Mouse (Mus musculus): ENCODE measurements around the gene Mdn1.

The Mdn1 gene

DNA sequence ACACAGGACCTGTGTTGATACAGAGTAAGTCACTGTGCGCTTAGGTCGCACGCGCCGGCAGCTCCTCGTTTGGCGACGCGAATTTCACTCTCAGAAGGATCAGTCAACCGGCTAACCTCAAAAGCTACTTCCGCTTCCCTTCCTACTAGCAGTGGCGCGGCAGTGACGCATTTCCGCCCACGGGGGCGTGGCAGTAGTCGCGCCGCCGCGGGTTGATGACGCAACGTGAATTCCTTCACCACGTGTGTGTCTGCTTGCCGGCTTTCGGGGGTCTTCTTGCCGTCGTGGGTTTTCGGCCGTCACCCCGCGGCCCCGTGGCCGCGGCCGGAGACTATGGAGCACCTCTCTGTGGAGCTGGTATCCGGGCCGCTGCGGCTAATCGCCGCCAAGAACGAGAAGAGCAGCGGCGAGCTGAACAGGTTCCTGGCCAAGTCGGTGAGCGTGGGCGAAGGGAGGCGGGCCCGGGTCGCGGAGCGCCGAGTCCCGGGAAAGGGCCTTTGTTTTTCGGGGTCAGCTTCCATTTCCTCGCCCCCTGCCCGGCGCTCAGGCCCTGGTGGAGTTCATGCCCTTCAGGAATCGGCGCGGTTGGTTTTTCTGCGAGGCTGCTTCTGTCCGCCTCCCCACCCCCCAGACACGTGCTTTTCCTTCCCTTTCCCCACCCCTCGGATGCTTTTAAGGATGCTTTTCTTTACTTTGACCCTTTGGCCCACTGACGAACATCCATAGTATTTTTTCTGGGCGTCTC is at the start of gene Mdn1:
Gene Mdn1, plus strand, starts transcription at position 202 of the 745 bp plus-strand sequence.
- peak; percentile 88 for DNase-seq (ENCODE audit: low read depth, low spot score)

DNA sequence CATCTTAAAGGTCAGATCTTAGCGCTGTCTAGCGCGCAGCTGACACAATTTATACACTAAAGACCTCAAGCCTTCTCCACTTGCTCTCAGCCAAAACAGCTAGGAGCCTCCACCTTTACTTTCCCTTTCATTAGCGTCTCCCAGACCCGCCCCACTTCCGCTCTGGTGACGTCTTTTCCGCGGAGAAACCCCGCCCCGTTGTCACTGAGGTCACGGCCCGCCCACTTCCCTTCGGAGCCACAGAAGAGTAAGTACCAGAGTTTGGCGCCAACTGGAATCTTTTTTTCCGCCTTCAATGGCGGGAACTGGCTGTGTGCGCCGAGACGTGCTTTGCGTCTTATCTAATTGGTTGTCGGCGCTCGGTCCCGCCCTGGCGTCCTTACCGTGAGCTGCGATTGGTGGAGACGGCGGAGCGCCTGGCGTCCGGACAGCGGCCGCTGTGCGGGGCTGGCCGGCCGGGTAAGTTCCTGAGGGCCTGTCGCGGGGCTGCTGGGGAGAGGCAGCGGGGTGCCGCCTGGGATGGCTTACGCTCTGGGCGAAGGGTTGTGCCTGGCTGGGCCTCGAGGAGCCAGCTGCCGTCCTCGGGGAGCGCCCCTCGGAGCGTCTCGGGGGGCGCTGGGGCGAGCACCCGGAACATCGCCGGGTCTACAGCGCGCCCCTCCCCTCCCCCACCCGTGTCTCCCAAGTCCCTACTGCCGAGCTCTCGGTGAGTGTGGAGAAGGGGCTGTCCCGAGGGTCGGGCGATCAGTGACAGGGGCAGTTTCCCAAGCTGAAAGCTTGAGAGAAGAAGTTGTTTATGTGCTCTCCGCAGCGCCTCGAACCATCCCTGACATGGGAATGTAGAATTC is 41.7 kb upstream of the Mdn1 start, which contains the start of gene Casp8ap2:
Gene Casp8ap2, plus strand, starts transcription at position 418 of the 848 bp plus-strand sequence.
- peak; percentile 96 for DNase-seq (ENCODE audit: low read depth, low spot score)

DNA sequence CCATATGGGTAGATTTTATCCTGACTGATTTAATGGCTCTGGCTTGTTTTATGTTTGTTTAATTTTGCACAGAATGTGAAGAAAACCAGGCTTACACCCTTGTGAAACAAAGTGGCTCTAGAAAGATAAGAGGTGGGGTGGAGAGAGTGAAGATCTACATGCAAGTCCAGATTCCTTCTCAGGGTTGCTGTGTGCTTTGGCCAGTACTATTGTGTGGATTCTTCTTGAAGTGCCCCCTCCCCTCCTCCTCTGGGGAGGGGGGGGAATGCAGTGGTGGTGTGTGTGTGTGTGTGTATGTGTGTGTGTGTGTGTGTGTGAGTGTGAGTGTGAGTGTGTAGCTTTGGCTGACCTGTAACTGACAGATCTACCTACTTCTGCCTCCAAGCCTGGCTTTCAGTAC is 35.3 kb upstream of the Mdn1 start:
- DNase-seq (ENCODE audit: low read depth, low spot score), result no peak

DNA sequence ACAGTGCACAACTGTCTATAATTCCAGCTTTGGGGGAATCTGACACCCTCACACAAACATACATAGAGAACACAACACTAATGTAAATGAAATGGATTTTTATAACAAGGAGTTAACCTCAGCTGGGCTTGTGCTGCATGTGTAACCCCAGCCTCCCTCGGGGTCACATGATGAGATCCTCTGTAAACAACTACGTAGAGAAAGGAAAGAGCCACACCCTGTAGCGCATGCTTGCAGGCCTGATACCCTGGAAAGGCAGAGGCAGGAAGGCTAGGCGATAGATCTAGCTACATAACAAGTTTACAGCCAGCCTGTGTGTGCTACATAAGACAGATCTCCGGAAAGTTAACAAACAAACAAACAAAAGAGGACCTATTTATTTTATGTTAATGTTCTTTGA is 5.2 kb upstream of the Mdn1 start:
- DNase-seq (ENCODE audit: low read depth, low spot score), result no peak

DNA sequence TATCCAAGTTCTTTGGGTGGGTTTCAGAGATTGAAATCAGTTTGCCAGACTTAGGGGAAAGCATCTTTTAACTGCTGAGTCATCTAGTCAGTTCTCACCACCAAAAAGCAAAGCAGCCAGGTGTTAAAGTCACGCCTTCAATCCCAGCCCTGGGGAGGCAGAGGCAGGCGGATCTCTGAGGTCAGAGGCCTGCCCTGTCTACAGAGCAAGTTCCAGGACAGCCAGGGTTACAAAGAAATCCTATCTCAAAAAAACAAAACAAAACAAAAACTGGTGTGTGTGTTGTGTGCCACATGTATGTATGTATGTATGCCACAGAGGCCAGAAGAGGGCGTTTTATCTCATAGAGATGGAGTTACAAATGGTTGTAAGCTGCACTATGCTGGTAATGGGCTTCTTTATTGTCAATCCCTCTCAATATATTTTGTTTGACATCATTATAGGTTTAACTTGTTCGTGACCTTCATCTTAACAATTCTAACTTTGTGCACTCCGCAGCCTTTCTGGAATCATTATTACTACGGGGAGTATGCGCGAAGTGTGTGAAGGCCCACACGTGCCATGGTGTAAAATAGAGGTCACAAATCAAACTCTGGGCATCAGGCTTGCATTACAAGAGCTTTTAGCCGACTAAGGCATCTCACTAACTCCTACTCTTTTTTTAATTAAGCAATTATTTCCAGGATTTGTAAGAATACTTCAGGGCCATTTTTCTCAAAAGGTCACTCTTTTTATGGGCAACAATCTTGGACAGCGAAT is 594 bp upstream of the Mdn1 start:
- DNase-seq (ENCODE audit: low read depth, low spot score), result peak; percentile 1

DNA sequence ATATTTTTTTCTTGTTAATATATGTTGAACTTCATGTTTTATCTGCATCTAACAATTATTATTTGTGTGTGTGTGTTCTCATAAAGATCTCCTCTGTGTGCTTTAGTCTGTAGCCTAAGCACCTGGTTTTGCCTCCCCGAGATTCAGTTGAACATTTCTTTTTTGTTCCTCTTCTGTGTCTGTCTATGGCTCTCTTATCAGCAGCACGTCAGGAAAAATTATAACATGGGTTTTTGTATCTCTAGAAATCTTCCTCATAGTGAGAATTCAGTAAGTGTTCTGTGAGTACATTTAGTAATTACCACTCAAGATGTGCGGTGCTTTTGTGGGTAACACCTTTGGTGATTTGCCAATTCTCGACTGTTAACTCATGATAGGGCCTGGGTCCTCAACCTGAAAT is 8.9 kb downstream of the Mdn1 start:
- DNase-seq (ENCODE audit: low read depth, low spot score), result no peak

- no peak for DNase-seq (ENCODE audit: low read depth, low spot score)
Measured at GRCm38 (mm10) chr4:32668291-32668690, 11.4 kb downstream of the Mdn1 start.

- no peak for DNase-seq (ENCODE audit: low read depth, low spot score)
Measured at GRCm38 (mm10) chr4:32669825-32670224, 12.9 kb downstream of the Mdn1 start.

DNA sequence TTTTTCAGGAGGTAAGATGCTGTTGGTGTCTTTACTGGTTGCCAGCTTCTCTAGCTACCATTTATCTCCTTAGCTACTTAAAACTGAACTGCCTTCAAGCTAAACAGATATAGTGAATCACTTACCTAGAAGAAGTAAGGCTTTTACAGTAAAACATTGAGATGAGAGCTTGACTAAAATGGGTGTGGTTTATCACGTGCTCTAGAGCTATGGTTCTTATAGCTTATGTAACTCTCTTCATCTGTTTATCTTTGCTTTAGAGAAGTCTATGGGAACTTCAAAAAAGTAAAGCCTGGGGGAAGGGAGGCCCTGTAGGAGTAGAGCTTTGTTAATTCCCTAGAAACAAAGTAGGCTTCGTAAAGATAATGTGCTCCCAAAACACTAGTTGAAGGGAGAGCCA is 17.1 kb downstream of the Mdn1 start:
- DNase-seq (ENCODE audit: low read depth, low spot score), result no peak

DNA sequence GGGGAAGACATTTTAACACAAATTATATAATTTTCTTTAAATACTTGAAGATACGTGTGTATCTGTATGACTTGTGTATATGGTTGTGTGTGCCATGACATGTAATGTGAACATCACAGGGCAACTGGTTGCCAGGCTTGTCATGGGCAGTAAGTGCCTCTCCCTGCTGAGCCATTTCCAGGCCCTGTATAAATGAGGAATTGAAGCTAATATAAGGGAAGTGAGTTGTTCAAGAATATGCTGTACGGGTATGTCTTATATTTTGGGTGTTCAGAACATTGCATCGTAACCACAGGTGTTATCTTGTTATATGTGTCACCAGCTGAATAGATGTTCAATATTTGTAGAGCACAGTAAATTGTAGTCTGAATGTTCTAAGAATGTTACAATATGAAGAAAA is 20.6 kb downstream of the Mdn1 start:
- DNase-seq (ENCODE audit: low read depth, low spot score), result no peak

GRCm38 (mm10) chr4:32680843-32681242 is 23.9 kb downstream of the Mdn1 start:
- DNase-seq (ENCODE audit: low read depth, low spot score), result no peak

DNA sequence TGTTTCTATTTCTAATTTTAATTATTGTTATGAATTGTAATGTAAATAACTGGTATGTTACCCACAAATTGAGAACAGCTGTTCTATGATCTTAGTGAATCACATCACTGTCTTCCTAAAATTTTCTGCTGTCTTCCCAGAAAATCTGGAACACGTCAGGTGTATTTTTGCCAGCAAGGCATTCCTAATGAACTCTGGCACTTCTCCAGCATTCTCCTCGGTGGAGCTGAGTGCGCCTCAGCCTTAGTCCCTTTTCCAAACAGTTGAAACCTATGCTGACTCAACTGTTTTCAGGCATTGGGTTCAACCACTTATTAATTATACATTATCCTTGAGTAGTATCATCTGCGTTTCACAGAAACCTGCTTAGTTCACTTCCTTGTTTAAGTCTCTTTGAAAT is 25.6 kb downstream of the Mdn1 start:
- DNase-seq (ENCODE audit: low read depth, low spot score), result no peak

DNA sequence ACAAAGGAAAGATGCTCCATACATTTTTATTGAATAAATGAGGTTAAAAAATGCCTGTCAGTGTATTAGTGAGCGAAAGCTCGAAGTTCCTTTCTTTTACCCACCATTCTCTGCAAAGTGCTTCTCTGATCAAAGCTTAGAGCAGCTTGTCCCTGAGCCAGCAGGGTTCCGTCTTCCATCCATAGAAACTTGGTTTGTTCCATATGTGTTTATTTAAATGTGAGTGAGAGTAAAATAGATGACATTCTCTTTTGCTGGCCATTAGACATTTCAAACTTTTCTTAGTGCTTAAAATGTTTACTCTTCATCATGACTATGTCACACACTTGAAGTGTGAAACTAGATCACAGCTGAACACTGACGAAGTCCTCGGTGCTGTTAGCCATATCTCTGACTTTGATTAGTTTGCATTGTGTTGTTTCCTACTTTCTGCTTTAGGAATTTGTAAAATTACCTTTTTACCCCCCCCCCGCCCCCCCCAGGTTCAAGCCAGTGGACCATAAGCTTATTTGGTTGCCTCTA is 26.2 kb downstream of the Mdn1 start:
- DNase-seq (ENCODE audit: low read depth, low spot score), result no peak

GRCm38 (mm10) chr4:32717733-32718132 is 60.8 kb downstream of the Mdn1 start:
- DNase-seq (ENCODE audit: low read depth, low spot score), result no peak

DNA sequence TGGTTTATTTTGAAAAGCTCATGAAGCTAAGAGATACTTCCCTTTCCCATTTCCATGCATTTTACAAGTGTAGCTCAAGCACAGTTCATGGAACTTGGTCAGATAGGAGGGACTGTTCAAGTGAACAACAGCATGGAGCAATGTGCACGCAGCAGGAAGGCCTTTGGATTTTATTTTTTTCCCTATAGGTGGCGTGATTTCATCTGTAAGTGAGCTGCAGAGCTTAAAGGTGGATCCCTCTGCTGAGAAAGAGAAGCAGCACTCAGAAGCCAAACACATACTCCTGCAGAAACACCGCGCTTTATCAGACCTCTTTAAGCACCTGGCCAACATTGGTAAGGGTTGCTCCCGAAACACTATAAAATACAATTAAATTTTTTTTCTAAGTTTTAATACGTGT is 88.5 kb downstream of the Mdn1 start:
- DNase-seq (ENCODE audit: low read depth, low spot score), result no peak

DNA sequence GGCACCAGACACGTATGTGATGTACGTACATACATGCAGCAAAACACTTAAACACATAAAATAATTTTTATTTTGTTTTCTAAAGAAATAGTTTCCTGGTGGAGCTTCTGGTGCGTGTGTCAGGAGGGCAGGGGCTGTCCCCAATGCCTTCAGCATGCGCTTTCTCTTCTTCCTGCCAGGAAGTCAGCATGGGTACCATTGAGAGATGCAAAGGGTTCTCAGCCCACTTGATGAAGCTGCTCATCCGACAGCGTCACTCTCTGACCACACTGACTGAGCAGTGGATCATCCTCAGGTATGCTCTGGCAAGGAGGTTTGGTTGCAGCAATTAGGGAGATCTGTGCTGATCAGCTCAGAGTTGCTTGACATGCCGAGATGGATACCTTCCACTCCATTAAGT is 91.5 kb downstream of the Mdn1 start:
- DNase-seq (ENCODE audit: low read depth, low spot score), result no peak

GRCm38 (mm10) chr4:32750711-32751110 is 93.8 kb downstream of the Mdn1 start:
- no peak for DNase-seq (ENCODE audit: low read depth, low spot score)

- no peak for DNase-seq (ENCODE audit: low read depth, low spot score)
Measured at GRCm38 (mm10) chr4:32757430-32757829, 100.5 kb downstream of the Mdn1 start.

- no peak for DNase-seq (ENCODE audit: low read depth, low spot score)
Measured at GRCm38 (mm10) chr4:32767471-32767870, 110.6 kb downstream of the Mdn1 start.

DNA sequence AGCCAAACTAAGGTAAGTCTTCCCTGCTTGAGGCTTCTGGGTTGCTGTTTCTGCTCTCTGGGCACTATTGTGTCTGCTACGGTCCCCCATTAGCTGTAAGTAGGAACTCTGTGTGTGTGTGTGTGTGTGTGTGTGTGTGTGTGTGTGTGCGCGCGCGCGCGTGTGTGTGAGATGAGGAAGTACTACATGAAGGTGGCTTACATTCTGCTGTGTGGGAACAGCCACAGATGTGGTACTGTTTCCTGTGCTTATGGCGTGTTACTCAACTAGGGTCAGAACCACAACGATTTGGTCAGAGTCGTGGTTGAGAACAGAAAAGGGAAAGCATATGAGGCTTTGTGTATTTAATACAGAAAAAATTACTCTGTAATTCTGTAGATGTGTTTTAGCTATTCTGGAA is 111.1 kb downstream of the Mdn1 start:
- DNase-seq (ENCODE audit: low read depth, low spot score), result no peak

DNA sequence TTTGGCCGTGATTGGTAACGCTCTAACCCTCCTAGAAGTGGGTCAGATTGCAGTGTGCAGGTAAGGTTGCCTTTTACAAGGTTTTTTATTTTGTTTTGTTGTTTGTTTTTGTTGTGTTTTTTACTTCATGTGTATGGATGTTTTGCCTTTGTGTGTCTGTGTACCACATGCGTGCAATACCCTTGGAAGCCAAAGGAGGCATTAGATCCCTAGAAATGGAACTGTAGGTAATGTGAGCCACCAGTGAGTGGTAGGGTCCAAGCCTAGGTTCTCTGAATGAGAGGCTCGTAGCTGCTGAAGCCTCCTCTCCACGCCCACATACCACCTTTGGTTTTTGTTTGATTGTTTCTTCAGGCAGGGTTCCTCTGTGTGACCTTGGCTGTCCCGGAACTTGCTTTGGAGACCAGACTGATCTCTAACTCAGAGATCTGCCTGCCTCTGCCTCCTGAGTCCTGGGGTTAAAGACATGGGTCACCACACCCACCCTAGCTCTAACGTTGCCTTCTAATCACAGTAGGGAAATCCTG is 113.4 kb downstream of the Mdn1 start:
- no peak for DNase-seq (ENCODE audit: low read depth, low spot score)

DNA sequence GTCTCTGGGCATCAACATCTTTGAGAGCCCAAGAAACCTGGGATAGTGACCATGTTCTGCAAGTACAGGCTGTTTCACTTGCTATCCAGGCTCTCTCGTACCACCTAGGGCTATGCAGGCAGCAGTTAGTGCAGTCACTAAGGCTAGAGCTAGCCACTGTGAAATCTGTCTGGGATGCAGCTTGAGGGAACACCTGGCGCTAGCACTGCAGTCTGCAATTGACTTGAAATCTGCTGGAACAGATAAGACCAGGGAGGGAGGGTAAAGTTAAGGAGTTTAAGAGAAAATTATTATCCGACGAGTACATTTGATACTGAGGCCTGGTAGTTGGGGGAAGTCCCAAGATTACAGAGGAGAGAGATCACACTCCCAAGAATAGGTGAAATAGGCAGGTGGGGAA is 123.1 kb downstream of the Mdn1 start:
- no peak for DNase-seq (ENCODE audit: low read depth, low spot score)

All from retina, adult 2 months (tissue).